Mouse (Mus musculus): Measurements from ENCODE around the gene Rhov. TPM values are rescaled to one million over a fixed set of nuclear protein-coding genes. Genes with fewer than 3 reads are reported as not detected.

The Rhov gene
- polyA plus RNA-seq, 1 experiment from 2014 or later = 3.7 TPM

Other genes starting within 250 kb of the Rhov start
- 25.3 and 26.4 TPM in 2 replicates for gene Ccdc32, start 241.9 kb downstream of the Rhov start, polyA plus RNA-seq (2016; fragmentation: Nextera tagmentation; extraction: Ambion mirVana)
- gene Rpusd2, start 236.5 kb downstream of the Rhov start, polyA plus RNA-seq (2016; fragmentation: Nextera tagmentation; extraction: Ambion mirVana) = 7.0 and 7.7 TPM in 2 replicates
- 71.0 and 84.4 TPM in 2 replicates for gene Knl1, start 224.2 kb downstream of the Rhov start, polyA plus RNA-seq (2016; fragmentation: Nextera tagmentation; extraction: Ambion mirVana)
- 66.5 and 67.6 TPM in 2 replicates for gene Rad51, start 158.5 kb downstream of the Rhov start, polyA plus RNA-seq (2016; fragmentation: Nextera tagmentation; extraction: Ambion mirVana)
- 43.6 and 48.7 TPM in 2 replicates for gene Rmdn3, start 114.2 kb downstream of the Rhov start, polyA plus RNA-seq (2016; fragmentation: Nextera tagmentation; extraction: Ambion mirVana)
- gene Gchfr, start 103.5 kb downstream of the Rhov start, polyA plus RNA-seq (2016; fragmentation: Nextera tagmentation; extraction: Ambion mirVana) = 2.2 and 2.3 TPM in 2 replicates
- 1.0 and 1.5 TPM in 2 replicates for gene Gm14137, start 96.8 kb downstream of the Rhov start, polyA plus RNA-seq (2016; fragmentation: Nextera tagmentation; extraction: Ambion mirVana)
- gene Zfyve19, start 62.7 kb downstream of the Rhov start, polyA plus RNA-seq (2016; fragmentation: Nextera tagmentation; extraction: Ambion mirVana) = 45.9 and 51.1 TPM in 2 replicates
- 26.0 and 26.7 TPM in 2 replicates for gene Dnajc17, start 62.5 kb downstream of the Rhov start, polyA plus RNA-seq (2016; fragmentation: Nextera tagmentation; extraction: Ambion mirVana)
- not detected in 2 replicates for gene Ppp1r14d, start 41.4 kb downstream of the Rhov start, polyA plus RNA-seq (2016; fragmentation: Nextera tagmentation; extraction: Ambion mirVana)
- gene Spint1, start 33.9 kb downstream of the Rhov start, polyA plus RNA-seq (2016; fragmentation: Nextera tagmentation; extraction: Ambion mirVana) = 2.0 and 2.1 TPM in 2 replicates
- 25.5 and 27.4 TPM in 2 replicates for gene Vps18, start 17.5 kb upstream of the Rhov start, polyA plus RNA-seq (2016; fragmentation: Nextera tagmentation; extraction: Ambion mirVana)
- gene Dll4, start 54.5 kb upstream of the Rhov start, polyA plus RNA-seq (2016; fragmentation: Nextera tagmentation; extraction: Ambion mirVana) = 3.5 and 3.8 TPM in 2 replicates
- 2.4 and 2.7 TPM in 2 replicates for gene Chac1, start 80.0 kb upstream of the Rhov start, polyA plus RNA-seq (2016; fragmentation: Nextera tagmentation; extraction: Ambion mirVana)
- 4.5 and 5.2 TPM in 2 replicates for gene Ino80, start 206.4 kb upstream of the Rhov start, polyA plus RNA-seq (2016; fragmentation: Nextera tagmentation; extraction: Ambion mirVana)

Data from forebrain, embryonic 12.5 days (tissue).